Mouse (Mus musculus) thymus, postnatal 0 days (tissue): ENCODE data around the gene Platr17. TPM values are rescaled to one million over a fixed set of nuclear protein-coding genes. Genes with fewer than 3 reads are reported as not detected.
"Not testable (repeated sequence)": the region's sequence is repeated elsewhere in the genome, so short reads cannot be mapped to it uniquely, and the experiment has no call there.

Experiments
- DNase-seq: peaks from one replicate; pipeline ENCODE4 v3.0.0-alpha.2; 2015; ENCODE audit warnings: low spot score
- polyA plus RNA-seq: library from polyadenylated mRNA; unstranded; fragments of >200 nt; fragmentation: Nextera tagmentation; extraction: Ambion mirVana; gene quantifications from 2 replicates; pipeline ENCODE4 v1.2.1, GENCODE M21; 2015

The Platr17 gene
- polyA plus RNA-seq, 1 experiment from 2014 or later, result 1.9 TPM

DNA sequence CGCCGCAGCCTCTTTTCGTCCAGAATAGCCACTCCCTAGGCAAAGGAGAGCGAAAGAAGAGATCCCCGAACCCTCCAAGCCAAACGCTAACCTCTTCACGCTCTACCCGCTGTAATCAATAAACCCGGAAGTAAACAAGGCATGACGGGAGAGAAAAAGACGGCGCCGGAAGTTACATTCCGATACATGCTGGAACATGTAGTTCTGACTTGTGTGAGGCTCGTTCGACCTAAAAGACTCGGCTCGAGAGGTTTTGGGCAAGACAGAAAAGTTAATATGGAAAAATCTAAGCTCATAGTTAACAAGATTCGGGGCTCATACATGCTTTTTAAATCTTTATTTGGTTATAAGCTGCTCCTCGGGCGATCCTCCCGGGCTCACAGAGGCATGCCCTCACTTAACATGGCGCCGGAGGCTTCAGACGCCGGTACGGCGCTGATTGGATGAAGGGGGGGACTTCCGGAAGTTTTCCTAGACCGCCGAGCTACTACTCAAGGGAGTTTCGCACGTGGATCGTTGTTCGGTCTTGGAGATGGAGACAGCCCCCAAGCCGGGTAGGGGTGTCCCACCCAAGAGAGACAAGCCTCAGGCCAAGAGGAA is 35.4 kb downstream of the Platr17 start, which contains the start of the genes Pfdn6 and Wdr46:
Gene Pfdn6 (minus strand): TSS at position 138 of the 600 bp plus-strand sequence.
Gene Wdr46 (plus strand): TSS at position 455 of the 600 bp plus-strand sequence.
- DNase-seq, result peak; percentile 92

DNA sequence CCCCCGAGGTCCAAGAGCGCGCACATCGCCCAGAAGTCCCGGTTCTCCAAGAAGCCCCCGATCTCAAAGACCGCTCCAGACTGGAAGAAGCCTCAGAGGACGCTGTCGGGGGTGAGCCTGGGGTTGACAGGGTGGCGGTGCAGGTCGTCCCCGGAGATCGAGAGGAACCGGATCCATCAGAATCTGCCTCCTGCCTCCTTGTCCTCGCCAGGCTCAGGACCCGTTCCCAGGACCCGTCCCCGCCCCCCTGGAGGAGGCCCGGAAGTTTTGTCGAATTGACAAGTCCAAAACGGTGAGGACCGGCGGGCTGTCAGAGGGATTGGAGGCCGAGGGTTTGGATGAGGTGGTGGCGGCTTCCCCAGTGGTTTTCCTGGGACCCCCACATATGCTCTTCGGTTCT is 36.0 kb downstream of the Platr17 start:
- DNase-seq, result no peak

DNA sequence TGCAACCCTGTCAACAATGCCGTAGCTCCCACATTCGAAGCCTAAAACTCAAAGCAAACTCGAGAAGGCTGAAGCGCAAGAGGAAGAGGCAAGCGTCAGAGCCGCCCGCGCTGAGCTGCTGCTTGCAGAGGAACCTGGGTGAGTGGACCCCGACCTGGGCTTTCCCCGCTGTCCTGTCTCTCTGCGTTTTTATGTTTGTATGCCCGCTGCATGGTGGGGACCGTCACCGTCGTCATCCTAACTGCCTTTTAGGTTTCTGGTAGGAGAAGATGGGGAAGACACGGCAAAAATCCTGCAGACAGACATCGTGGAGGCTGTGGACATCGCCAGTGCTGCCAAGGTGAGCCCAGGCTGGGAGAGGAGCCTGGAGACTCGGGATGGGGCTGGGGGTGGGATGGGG is 36.4 kb downstream of the Platr17 start:
- no peak for DNase-seq

DNA sequence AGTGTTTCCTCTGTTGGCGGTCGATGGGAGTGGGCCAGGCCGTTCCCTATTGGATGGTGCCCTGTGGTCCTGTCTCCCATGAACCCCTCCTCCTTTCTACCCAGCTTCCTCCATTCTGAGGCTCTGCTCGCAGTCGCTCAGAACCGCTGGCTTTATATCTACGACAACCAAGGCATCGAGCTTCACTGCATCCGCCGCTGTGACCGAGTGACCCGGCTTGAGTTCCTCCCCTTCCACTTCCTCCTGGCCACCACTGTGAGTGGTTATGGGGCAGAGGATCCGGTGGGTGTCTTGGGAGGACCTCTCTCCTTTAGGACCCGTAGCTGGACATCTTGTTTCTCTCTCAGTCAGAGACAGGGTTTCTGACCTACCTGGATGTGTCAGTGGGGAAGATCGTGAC is 38.5 kb downstream of the Platr17 start:
- DNase-seq, result no peak

DNA sequence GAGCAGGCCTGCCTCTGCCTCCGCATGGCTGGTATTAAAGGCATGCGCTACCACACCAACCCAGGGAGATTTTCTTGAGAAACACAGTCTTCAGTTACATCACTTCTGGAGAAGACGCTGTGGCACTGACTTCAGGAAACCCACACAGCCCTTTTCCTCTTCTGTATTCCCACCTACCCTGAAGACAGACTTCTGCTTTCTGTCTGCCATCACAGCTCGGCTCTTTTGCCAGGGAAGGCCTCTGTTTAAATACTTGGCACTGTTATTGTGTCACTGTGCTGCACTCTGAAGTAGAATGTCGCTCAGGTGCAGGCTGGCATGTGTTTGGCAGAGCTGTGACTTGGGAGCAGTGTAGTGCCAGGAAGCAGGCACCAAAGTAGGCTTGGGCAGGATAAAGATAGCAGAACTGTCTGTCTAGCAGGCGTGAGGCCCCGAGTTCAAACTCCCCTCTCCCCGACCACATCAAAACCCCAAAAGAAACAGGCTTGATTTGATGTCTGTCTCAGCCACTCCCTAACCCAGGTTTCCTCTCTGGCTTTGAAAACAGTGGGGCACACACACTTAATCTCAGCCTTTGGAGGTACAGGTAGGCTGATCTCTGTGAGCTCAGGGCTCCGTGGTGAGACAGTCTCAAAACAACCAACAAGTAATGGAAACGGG is 42.6 kb downstream of the Platr17 start:
- peak; percentile 78 for DNase-seq

DNA sequence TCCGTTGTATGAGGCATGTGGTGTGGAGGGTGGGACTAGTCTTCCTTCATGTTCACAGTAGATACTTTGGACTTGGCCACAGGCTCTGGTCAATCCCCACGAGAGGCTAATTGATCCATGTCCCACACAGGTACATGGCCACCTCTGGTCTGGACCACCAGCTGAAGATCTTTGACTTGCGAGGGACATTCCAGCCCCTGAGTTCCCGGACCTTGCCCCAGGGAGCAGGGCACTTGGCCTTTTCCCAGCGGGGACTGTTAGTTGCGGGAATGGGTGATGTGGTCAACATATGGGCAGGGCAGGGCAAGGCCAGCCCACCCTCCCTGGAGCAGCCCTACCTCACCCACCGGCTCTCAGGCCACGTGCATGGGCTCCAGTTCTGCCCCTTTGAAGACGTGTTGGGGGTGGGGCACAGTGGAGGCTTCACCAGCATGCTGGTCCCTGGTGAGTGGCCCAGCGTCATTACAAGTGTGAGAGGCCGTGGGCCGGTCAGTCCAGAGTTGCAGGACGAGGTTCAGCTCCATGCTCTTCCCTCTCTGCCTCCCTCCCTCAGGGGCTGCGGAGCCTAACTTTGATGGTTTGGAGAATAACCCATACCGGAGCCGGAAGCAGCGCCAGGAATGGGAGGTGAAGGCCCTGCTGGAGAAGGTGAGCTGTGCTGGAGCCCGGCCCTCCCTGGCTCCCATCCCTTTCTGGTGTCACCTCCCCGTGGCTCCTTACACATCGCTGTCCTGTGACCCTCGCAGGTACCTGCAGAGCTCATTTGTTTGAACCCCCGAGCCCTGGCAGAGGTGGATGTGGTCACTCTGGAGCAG is 43.4 kb downstream of the Platr17 start:
- no peak for DNase-seq

DNA sequence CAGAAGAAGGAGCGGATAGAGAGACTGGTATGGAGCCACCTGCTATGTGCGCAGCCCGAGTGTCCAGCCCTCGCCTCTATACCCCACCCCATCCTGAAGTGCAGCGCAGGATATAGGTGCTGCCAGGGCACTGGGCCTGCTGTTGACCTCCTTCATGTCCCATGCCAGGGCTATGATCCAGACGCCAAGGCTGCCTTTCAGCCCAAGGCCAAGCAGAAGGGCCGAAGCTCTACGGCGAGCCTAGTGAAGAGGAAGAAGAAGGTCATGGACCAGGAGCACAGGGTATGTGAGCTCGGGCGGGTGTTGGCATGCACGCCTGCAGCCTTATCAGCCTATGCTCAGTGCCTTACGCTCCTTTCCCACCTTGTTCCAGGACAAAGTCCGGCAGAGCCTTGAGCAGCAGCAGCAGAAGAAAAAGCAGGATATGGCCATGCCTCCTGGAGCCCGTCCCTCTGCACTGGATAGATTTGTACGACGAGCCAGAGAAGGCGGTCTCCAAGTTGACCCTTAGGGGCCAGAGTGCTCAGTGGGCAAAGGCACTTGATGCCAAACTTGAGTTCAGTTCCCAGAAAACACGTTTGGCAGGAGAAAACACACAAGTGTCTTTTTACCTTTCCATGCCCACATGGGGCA is 44.1 kb downstream of the Platr17 start:
- no peak for DNase-seq

DNA sequence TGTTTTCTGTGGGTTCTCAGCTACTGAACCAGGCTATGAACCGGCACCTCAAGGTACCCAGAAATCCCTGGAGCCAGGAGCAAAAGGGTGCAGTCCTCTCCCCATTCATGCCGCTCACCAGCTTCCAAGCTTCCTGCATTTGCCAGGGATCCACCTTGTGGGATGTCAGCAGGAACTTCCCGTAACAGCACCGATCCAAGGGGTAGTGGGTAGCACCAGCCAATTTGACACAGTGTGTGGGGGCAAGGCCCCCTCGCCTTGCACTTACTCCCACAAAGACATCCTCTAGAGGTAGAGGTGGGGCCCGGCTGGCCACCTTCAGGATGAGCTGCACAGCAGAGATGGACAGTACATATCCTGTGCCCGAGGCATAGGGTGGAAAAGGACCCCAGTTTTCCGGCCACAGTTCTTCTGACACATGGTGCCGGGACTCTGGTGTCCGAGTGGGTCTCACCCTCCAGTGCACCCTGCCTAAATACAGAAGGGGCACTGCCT is 45.2 kb downstream of the Platr17 start:
- no peak for DNase-seq

DNA sequence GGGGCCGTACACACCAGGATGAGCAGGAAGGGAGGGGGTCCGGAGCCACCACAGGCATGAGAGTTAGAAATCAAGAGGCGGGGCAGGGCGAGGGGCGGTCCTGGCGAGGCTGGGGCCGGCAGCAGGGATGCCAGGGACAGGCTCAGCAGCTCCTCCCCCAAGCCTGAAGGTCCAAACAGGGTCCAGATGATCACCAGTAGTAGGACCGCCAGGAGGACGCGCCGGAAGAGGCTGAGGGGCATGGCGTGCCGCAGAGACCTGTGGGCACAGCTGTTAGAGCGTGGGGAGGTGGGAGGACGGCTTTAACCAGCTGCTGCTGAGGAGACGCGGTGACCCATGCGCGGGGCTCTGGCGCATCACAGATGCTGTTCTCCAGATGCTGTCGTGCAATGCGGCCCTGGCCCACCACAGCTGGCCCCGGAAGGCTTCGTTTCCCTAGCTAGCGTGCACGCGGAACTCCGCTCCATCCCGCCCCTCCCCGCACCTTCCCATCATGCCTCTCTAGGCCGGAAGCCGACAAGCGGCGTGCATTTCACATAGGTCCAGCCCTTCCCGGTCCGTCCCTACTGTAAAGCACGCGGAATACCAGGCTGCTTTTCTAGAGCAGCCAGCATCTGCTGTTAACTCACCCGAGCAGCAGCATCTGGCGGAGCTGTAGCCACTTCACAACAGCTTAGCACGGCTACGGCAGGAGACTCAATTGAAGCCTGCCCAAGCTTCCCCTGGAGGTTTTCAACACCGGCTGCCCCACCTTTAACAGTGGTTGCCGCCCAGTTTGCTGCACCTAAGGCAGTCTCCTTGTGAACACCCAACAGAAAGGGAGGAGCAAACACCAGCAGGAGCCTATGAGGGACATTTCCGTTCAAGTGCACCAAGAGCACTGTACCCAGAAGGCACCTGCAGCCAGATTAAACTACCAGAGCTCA is 46.3 kb downstream of the Platr17 start, which contains the start of gene B3galt4:
Gene B3galt4 (minus strand): TSS at position 468 of the 926 bp plus-strand sequence.
- peak; percentile 86 for DNase-seq

DNA sequence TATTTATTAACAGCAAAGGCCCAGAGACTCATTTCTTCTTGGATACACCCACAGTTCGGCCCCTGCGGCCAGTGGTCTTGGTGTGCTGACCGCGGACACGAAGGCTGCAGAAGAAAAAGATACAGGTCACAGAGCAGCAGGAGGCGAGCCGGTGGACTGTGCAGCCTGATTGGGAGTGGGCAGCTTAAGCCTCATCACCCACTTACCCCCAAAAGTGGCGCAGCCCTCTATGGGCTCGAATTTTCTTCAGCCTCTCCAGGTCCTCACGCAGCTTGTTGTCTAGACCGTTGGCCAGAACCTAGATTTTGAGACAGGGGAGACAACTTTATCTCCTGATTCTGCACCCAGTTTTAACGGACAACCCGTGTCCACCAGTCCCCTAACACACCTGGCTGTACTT is 47.1 kb downstream of the Platr17 start:
- not testable (repeated sequence) for DNase-seq

DNA sequence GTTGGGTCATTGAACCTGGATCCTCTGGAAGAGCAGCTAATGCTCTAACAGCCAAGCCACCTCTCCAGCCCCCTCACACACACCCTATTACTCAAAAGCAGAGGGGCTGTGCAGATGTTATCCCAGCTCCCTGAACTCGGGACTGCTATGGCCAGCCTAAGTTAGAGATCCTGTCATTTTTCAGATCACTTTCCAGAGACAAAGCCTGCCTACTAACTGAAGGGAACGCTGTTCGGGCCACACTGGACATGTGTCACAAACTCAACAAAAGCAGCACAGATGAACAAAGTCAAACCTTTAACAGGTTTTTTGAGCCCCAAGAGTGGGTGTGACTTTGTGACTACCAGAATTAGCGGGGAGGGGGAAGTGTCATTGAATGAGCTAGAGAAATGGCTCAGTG is 47.9 kb downstream of the Platr17 start:
- no peak for DNase-seq

DNA sequence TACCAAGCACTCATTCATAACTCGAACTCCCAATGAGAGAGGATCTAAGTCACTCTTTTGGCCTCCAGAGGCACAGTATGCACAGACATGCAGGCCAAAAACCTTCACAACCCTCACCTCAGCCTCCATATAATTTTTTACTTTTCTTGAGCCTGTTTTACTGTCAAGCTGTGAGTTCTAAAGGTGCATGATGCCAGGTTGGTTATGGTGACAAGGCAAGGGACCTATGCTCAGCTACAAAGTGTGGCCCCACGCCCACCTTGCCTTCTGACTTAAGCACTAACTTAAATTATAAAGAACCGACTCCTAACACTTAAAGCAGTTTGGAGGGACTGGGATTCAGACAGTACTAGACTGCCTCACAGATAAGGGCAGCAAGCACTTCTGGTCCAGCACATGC is 48.4 kb downstream of the Platr17 start:
- no peak for DNase-seq

DNA sequence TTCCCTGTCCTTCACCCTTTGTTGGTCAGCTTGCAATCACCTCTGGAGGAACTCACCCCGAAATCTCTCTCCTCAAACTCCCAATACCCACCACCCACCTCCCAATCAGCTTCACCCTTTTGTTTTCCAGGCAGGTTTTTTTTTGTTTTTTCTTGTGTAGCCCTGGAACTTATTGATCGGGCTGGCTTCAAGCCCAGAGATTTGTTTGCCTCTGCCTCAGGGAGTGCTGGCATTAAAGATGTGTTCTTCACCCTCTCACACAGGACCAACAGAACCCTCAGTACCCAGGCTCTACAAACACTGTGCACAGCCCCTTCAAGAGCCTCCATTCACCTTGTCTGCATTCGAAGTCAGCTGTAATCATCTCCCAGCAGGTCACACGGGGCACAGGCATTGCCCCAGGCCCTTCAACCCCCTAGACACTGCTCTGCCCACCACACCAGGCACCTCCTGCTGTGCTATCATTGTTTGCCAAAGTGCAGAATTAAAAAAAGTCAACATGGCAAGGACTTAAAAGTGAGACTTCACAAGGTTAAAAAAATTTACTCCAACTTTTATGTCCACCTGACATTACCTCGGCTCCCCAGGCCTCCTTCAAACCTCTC is 49.1 kb downstream of the Platr17 start:
- DNase-seq, result no peak

DNA sequence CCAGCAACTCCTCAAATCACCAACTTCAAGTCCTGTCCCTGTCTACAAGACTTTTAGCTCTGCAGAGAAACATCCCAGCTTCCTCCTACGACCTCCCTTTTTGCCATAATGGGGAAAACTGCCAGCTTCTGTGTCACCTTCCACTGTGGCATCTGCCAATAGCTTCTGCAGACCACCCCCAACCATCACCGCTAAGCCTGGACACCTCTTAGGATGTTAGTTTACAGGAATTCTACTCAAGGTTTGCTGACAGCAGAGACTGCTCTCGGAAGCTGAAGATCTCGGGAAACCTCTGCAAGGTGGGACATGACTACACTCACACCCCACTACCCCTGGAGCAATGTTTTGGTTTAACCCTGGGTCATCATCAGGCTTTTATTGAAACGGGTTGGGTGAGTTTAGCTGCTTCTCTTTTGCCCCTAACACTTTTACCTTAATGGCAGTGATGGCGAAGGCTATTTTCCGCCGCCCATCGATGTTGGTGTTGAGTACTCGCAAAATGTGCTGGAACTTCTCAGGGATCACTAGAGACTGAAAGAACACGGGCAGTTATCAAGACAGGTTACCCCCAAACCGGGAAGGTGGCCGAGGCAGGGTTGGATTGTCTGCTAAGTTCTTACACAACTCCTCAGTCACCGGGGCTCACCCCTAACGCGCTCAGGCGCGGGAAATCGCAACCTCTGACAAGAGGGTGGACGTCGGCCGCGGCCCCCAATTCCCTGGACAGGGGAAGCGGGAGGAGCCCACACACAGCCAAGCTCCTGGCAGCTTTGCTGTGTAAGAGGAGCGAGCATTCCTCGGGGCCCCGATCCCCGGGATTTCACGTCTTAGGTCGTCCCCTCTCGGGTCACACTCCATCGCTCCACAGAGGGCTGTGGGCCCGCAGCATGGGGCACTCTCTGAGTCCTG is 50.0 kb downstream of the Platr17 start:
- no peak for DNase-seq

DNA sequence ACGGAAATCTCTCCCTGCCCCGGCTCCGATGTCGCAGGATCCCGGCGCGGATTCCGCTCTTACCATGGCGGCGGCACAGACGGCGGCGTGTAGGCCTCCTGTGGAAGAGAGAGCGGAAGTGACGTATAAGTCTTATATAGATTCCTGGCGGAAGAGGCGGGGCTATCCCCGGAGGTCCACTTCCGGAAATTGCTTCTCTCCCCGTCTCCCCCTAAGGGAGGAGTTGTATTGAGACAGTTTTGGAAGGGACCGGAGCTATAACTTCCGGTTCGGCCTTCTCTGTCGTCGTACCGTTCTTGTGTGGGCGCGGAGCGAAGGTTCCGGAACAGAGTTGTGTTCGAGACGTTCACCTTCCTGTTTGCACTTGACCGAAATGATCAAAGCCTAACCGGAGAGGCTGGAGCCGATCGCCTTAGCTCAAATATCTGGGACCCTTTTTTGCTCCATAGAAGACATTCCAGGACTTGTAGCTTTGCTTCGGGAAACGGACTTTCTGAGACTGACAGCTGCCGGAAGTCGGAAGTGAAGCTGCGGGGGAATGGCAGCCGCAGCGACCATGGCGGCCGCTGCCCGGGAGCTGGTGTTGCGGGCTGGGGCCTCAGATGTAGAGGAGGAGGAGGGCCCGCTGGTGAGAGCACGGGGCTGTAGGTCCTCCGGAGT is 50.8 kb downstream of the Platr17 start, which contains the start of the genes Vps52 and Rps18:
Gene Vps52 (plus strand): TSS at position 258 of the 660 bp plus-strand sequence.
Gene Rps18 (minus strand): TSS at position 447 of the 660 bp plus-strand sequence.
- DNase-seq, result peak; percentile 98
